Mouse (Mus musculus) brain, embryonic 14.5 days (tissue): ENCODE measurements around the gene Slc35b1. TPM values are rescaled to one million over a fixed set of nuclear protein-coding genes. Genes with fewer than 3 reads are reported as not detected.
A peak's percentile ranks its signal among the peaks of the same experiment; 100 is the strongest.

Experiments used
- DNase-seq: peaks from one replicate; pipeline ENCODE4 v3.0.0-alpha.2; 2011; ENCODE audit warnings: low read depth
- CTCF ChIP-seq: fragments of 200-500 bp; IDR thresholded peaks from 2 replicates; pipeline ENCODE4 v1.5.1; 2012; ENCODE audit warnings: inconsistent platforms, mild to moderate bottlenecking, moderate library complexity, borderline replicate concordance; ENCODE audit not compliant: insufficient read depth, insufficient read length; ENCODE audit errors: extremely low read depth
- POLR2A ChIP-seq: fragments of 200-500 bp; IDR thresholded peaks from 2 replicates; pipeline ENCODE4 v1.6.1; 2012; ENCODE audit warnings: mild to moderate bottlenecking, inconsistent platforms, borderline replicate concordance; ENCODE audit not compliant: poor library complexity, insufficient read depth, insufficient read length, severe bottlenecking; ENCODE audit errors: extremely low read depth
- polyA plus RNA-seq: library from polyadenylated mRNA; depleted of rRNA; stranded (reverse); fragments of >200 nt; gene quantifications from 2 replicates; pipeline ENCODE4 v1.2.3, GENCODE M21; 2012

Gene Slc35b1
- polyA plus RNA-seq, 1 experiment, result 116 TPM

DNA sequence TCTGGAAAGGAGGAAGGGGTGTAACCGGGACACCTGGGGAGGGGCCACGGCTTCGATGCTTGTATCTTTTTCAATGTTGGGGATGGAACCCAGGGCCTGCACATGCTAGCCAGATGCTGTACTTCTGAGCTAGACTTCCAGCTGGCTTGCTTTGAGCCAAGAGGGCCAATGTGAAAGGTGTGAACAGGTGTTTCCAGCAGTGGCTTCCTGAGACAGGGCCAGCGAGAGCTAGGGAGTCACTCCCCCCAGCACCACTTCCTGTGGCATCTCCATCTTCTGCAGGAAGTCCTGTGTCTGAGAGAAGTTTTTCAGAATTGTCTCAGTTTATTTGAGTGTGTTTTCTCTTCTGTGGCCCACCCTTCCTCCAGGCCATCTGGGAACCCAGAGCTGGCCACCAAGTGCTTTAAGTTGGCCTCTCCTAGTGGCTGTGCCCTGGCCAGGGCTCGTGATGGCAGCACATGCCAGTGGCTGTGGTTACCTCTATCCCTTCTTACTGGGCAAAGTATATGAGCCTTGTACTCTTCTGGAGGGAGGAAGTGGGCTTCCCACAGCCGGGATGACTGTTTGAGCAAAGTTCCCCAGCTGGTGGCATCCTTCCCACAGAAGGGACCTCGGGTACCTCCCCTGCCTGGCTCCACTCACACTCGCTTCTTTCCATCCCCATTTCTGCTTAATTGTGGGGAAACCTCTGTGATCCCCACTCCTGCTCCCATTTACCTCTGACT, 17.3 kb upstream of the Slc35b1 start:
- TF ChIP-seq POLR2A (no peak), CTCF (no peak)
- no peak for DNase-seq

DNA sequence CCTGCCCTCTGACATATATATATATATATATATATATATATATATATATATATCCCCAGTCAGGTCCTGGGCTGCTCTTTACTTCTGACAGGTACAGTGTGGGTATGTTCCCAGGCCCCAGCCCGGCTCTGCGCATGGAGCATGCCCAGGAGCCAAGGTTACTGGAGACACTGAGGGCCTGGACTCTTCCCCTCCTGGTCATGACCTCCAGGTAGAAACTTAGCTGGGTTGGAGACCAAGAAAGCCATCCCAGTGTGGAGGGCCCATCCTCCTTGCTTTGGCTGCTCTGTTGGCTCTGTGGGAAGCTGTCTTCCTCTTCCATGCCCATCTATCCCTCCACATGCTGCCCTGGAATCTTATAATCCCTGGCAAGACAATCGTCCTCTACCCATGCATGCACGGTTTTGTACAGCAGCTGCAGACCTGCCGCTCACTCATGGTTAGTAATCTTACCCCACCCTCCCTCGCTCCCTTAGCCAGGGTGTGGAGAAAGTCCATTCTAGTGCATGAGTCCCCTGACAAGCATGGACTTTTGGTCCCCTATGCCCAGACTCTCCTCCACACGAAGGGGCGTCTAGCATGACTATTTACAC, 16.2 kb upstream of the Slc35b1 start:
- no peak for DNase-seq
- TF ChIP-seq CTCF (no peak), POLR2A (no peak)

DNA sequence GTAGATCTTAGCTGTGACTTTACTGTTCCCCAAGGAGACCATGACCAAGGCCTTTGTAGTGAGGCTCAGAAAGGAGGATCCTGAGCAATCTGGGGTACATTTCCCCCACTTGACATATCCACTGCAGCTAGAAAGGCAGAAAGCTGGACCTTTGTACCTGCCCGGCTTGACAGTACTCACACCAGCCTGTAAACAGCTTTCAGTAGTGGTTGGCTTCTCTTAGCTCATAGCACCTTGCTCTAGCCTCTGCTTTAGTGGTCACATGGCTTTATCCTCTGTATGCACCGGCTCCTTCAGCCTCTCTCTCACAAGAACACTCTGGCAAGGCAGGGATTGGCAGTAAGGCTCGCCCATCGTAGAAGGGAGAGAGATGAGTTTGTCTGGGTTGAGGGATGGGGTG, 15.6 kb upstream of the Slc35b1 start:
- no peak for TF ChIP-seq POLR2A
- no peak for TF ChIP-seq CTCF
- no peak for DNase-seq

- peak; percentile 53 for DNase-seq
- TF ChIP-seq CTCF, result no peak
- TF ChIP-seq POLR2A, result no peak
These were observed 14.3 kb upstream of the Slc35b1 start for GRCm38 (mm10) chr11:95369964-95370890.

GRCm38 (mm10) chr11:95371182-95371581, 13.3 kb upstream of the Slc35b1 start:
- TF ChIP-seq CTCF, result no peak
- no peak for TF ChIP-seq POLR2A
- DNase-seq, result no peak

- DNase-seq, result no peak
- TF ChIP-seq CTCF (no peak), POLR2A (no peak)
These were observed 5.6 kb upstream of the Slc35b1 start for GRCm38 (mm10) chr11:95378926-95379325.

DNA sequence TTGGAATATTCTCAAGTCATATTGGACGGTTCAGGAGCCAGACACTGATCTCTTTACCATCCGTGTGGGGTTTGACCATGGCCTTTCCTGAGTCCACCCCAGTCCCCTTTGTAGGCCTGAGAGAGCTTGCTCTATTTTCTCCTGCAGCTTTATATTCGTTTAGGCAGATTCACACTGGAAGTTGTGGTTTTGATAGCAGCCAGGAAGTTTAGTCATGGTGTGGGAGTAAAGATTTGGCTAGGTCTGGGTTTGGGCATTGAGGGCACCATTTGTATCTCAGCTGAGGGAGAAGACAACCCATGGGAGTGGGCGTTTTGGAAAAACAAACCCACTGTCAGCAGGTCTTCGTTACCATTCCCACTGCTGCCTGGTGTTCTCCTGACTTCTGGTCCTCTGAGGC, 4.9 kb upstream of the Slc35b1 start:
- no peak for DNase-seq
- TF ChIP-seq POLR2A, result no peak
- TF ChIP-seq CTCF, result no peak

GRCm38 (mm10) chr11:95380711-95381110, 3.8 kb upstream of the Slc35b1 start:
- no peak for DNase-seq
- TF ChIP-seq CTCF, result no peak
- TF ChIP-seq POLR2A, result no peak

DNA sequence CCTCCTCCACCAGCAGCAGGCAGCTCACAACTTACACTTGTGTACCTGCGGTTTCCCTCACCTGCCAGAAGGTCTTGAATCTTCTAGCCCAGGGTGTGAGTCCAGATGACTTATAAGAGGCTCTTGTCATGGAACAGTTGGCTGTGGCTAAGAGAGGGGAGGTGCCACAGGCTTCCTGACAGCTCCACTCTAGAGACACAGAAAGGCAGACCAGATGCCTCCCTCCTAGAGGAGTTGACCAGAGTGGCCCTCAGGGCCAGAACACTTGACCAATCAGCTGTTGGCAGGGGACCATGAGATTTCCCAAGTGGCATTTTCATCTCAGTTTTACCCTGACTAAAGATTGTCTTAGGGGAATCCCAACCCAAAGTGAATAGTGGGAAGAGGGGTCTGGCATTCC, 3.3 kb upstream of the Slc35b1 start:
- no peak for DNase-seq
- TF ChIP-seq POLR2A (no peak), CTCF (no peak)

DNA sequence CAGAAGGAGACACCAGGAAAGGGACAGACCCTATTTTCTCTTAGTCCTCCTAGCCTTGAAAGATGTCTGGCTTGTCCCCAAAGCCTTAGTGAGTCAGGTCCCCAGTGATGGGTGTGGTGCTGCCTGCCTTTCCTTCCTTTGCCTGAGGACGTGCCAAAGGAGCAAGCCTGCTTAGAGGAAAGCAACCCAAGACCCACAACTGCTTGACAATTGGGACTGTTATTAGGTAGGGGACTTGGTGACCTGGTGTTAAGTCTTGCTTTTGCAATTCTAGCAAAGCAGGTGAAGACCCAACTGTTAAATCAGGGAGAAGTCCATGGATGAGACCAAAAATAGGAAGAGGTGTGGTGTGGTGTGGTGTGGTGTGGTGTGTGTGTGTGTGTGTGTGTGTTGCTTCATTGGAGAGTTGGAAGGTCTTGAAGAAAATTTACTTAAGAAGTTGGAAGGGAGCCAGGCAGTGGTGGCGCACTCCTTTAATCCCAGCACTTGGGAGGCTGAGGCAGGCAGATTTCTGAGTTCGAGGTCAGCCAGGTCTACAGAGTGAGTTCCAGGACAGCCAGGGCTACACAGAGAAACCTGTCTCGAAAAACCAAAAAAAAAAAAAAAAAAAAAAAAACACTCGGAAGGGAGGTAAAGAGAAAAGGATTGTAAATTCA, 1.0 kb upstream of the Slc35b1 start:
- TF ChIP-seq CTCF (no peak), POLR2A (no peak)

GRCm38 (mm10) chr11:95384004-95384318, 531 bp upstream of the Slc35b1 start:
- no peak for TF ChIP-seq POLR2A
- TF ChIP-seq CTCF, result no peak

More for the DNA sequence above, 1.0 kb upstream of the Slc35b1 start:
- no peak for DNase-seq

GRCm38 (mm10) chr11:95384973-95385320, 455 bp downstream of the Slc35b1 start:
- DNase-seq, result no peak
- no peak for TF ChIP-seq CTCF
- no peak for TF ChIP-seq POLR2A

More at GRCm38 (mm10) chr11:95384004-95384318, 531 bp upstream of the Slc35b1 start:
- DNase-seq, result no peak
